Mouse (Mus musculus) lung, postnatal 0 days (tissue): Measurements from ENCODE around the gene Smad1.

Source experiments
- CTCF ChIP-seq: IDR thresholded peaks from 2 replicates; pipeline ENCODE4 v1.5.1; 2016; ENCODE audit warnings: antibody characterized with exemption, mild to moderate bottlenecking
- EP300 ChIP-seq: IDR thresholded peaks from 2 replicates; pipeline ENCODE4 v1.6.1; 2016; ENCODE audit warnings: antibody characterized with exemption, mild to moderate bottlenecking, control low read depth

DNA sequence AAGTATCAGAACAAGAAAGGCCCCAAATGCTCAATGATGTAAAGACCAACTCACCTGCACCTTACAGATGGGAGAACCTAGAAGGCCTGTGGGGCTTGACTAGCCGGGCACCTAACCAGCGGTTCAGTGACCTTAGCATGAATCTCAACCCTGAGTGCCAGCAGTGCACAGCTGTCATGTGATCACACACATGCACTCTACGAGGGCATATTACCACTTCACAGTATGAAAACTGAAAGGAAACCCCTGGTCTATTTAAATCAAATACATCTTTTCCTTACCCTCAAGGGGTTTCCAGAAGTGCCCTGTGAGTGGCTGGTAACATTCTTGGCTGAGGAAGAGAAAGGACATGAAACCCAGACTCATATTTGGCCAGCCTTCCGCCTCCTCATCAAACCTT, 31.4 kb downstream of the Smad1 start:
- TF ChIP-seq CTCF (no peak), EP300 (no peak)
